Mouse (Mus musculus) erythroblast, embryonic 14.5 days (primary cell): Measurements from ENCODE around the gene Dclre1c.

Source experiments
- GATA1 ChIP-seq: IDR thresholded peaks from 2 replicates; pipeline ENCODE4 v1.6.1; 2012; ENCODE audit warnings: low read length, inconsistent platforms, mixed read lengths
- TAL1 ChIP-seq: IDR thresholded peaks from 3 replicates; pipeline ENCODE4 v1.6.1; 2012; ENCODE audit warnings: low read length, inconsistent platforms, mixed read lengths

GRCm38 (mm10) chr2:3415676-3416075 lies 8.3 kb upstream of the Dclre1c start:
- TF ChIP-seq TAL1 (no peak), GATA1 (no peak)
